Mouse (Mus musculus) adrenal gland, postnatal 14 days (tissue): ENCODE measurements at regions not wholly inside any gene's neighbourhood (a gene's known extent, or its start where the extent isn't known, plus 50 kb on each side); places are given as distances from the start of the nearest gene placed in this dataset.

Experiments used
- DNase-seq: peaks from one replicate; pipeline ENCODE4 v3.0.0; 2021; ENCODE audit warnings: mixed read lengths

DNA sequence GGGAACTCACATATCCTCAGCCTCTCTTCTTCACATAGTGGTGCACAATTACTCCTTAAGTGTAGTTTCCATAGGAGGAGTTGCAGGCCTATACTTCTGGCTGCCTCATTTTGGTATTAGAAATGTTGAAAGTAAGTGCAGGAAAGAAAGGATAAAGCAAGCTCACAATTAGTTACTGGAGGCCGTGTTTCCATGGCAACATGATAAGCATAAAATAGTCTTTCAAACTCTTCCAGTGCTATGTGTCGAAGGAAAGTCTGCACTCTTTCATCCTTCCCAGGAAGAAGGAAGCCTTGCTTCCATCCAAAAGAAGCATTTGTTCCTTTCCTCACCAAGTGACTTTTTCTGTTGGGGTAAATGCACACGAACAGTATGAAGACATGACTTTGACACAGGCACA, 617.2 kb downstream of the Rps29 start:
- DNase-seq: no peak

DNA sequence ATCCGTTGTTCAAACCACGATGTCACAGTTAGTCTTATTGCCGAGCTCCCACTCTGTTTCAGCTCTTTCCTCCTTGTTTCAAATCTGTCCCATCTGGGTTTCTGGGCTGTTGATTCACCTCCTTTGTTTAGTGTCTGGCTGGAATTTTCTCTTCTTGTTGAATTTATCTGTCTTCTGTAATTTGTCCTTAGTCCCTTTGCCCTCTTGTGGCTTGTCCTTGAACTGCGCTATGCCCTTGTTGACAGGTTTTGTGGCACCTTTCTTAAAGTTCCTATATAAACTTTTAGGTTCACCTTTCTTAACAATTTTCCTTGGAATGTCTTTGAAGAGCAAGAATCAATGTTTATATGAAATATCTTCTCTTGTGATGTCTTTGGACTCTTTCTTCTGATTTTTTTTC, 658.2 kb downstream of the Rps29 start:
- DNase-seq: no peak

GRCm38 (mm10) chr12:68463032-68463431, 696.0 kb downstream of the Rps29 start:
- DNase-seq: peak; percentile 4

GRCm38 (mm10) chr12:68458196-68458595, 700.8 kb downstream of the Rps29 start:
- no peak for DNase-seq

DNA sequence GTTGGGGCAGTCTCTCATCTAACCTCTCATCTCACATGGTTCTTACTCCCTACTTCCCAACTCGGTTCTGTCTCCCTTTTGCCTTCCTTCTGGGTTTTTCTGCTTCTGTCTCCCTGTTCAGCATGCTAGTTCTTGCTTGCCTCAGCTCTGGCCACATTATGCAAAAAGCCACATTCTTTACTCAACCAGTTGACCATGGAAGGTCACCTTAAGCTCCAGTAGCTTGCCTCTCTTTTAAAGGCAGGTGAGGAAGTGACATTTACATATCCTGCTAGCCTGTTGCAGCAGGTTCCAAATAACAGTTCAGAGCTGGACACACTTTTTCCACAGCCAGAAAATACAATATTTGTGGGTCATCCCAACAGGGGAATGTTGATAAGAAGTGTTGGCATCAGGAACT, 732.4 kb downstream of the Rps29 start:
- DNase-seq: no peak

- no peak for DNase-seq
Measured at GRCm38 (mm10) chr12:68425006-68425405, 734.0 kb downstream of the Rps29 start.
